Mouse (Mus musculus) kidney, embryonic 15.5 days (tissue): Measurements from ENCODE around the gene Cyp2d10. TPM values are rescaled to one million over a fixed set of nuclear protein-coding genes. Genes with fewer than 3 reads are reported as not detected.
"Not testable (repeated sequence)": the region's sequence is repeated elsewhere in the genome, so short reads cannot be mapped to it uniquely, and the experiment has no call there.

Experiments
- ATAC-seq: fragments of 200-750 bp; cut with Nextera tagmentation; replicated peaks from 2 replicates; pipeline ENCODE4 v1.8.0; 2017; ENCODE audit warnings: moderate TSS enrichment; ENCODE audit not compliant: low FRiP score
- H3K27ac ChIP-seq: fragments of 300-500 bp; sonication (generic); 2 replicates; pipeline ENCODE4 v1.5.1; 2015; ENCODE audit warnings: mild to moderate bottlenecking, inconsistent platforms
- H3K27me3 ChIP-seq: fragments of 300-500 bp; sonication (generic); 2 replicates; pipeline ENCODE4 v1.6.1; 2015; ENCODE audit warnings: inconsistent platforms
- H3K36me3 ChIP-seq: fragments of 300-500 bp; sonication (generic); 2 replicates; pipeline ENCODE4 v1.6.1; 2015; ENCODE audit warnings: inconsistent platforms
- H3K4me1 ChIP-seq: fragments of 300-500 bp; sonication (generic); 2 replicates; pipeline ENCODE4 v1.6.1; 2015; ENCODE audit warnings: inconsistent platforms
- H3K4me2 ChIP-seq: fragments of 300-500 bp; sonication (generic); 2 replicates; pipeline ENCODE4 v1.6.1; 2015; ENCODE audit warnings: moderate library complexity, mild to moderate bottlenecking, inconsistent platforms
- H3K4me3 ChIP-seq: fragments of 300-500 bp; sonication (generic); replicated peaks from 2 replicates; pipeline ENCODE4 v1.5.1; 2015; ENCODE audit warnings: mild to moderate bottlenecking, inconsistent platforms
- H3K9ac ChIP-seq: fragments of 300-500 bp; sonication (generic); 2 replicates; pipeline ENCODE4 v1.6.1; 2015; ENCODE audit warnings: mild to moderate bottlenecking, inconsistent platforms
- H3K9me3 ChIP-seq: fragments of 300-500 bp; sonication (generic); replicated peaks from 2 replicates; pipeline ENCODE4 v1.6.1; 2016; ENCODE audit warnings: inconsistent platforms
- WGBS: fragments of 180-500 bp; shearing (Covaris S2); methylation state at CpG from one replicate; pipeline ENCODE4 v1.1.7; 2015; ENCODE audit warnings: mixed read lengths; 5-methylcytosine and 5-hydroxymethylcytosine counted together
- polyA plus RNA-seq: library from polyadenylated mRNA; unstranded; fragments of >200 nt; fragmentation: Nextera tagmentation; extraction: Ambion mirVana; gene quantifications from 2 replicates; pipeline ENCODE4 v1.2.1, GENCODE M21; 2015

Cyp2d10 gene
- polyA plus RNA-seq = 0.27 and 0.49 TPM in 2 replicates

DNA sequence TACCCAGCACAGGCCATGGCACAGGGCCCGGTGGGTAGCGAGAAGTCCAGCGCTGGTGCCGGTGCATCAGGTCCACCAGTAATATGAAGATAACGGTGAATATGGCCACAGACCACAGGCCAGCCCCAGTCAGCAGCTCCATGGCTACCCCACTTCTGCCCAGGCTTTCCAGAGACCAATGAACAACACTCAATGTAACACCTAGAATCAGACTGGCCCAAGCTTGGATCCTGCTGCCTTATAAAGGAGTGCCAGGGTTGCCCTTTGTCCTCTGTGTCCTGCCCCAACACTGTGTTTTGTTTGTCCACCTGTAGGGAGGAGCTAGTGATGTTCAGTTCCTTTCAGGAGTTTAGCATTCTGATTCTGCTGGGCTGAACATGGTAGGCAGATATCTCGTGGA, at the start of gene Cyp2d10:
Cyp2d10 (minus strand) TSS at position 215 of the 400 bp plus-strand sequence.
- Histone ChIP-seq H3K27ac (no peak within 1 kb of the TSS), H3K36me3 (no peaks in the 10 kb centered on the region), H3K9me3 (no peaks in the 10 kb centered on the region), H3K4me1 (no peaks in the 10 kb centered on the region), H3K27me3 (no peaks in the 10 kb centered on the region), H3K4me3 (no peak within 1 kb of the TSS), H3K9ac (no peak within 1 kb of the TSS), H3K4me2 (no peak within 1 kb of the TSS)
- ATAC-seq = no peak
- 93% methylated on average over 6 of the region's 6 CpGs for WGBS

DNA sequence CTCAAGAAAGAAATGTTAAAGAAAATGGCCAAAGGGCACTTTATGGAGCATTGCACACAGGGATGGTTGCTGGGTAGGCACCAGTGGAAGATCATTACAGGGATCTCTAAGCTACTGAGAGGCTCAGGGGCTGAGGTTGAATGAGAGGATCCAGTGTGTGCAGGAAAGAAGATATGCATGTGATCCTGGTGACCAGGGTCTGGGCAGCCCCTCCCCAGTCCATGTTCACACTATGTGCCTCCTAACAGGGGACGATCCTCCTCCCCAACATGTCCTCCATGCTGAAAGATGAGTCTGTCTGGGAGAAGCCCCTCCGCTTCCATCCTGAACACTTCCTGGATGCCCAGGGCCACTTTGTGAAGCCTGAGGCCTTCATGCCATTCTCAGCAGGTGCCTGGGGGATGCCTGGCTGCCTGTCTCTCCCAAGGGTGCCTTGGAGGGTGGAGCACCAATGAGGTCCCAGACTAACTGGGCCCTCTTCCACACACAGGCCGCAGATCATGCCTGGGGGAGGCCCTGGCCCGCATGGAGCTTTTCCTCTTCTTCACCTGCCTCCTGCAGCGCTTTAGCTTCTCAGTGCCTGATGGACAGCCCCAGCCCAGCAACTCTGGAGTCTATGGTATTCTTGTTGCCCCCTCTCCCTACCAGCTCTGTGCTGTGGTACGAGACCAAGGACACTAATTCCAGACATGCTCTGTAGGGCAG, 49.2 kb upstream of the Cyp2d10 start:
- not testable (repeated sequence) for H3K27me3 ChIP-seq, H3K4me2 ChIP-seq, H3K36me3 ChIP-seq, H3K9me3 ChIP-seq, H3K27ac ChIP-seq, ATAC-seq, H3K4me3 ChIP-seq, H3K9ac ChIP-seq, H3K4me1 ChIP-seq
- WGBS = 94% methylated on average over 6 of the region's 6 CpGs

DNA sequence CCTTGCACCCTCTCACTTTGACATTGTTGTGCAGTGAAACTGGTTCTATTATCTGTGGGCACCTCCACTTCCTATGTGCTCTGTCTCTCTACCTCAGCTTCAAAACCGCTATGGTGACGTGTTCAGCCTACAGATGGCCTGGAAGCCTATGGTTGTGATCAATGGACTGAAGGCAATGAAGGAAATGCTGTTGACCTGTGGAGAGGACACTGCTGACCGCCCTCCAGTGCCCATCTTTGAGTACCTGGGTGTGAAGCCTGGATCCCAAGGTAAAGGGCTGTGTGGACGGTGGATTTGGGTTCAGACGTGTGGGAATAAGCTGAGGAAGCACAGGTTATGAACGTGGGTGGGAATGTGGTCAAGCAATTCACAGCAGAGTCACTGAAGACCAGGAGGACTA, 46.5 kb upstream of the Cyp2d10 start:
- H3K4me1 ChIP-seq, H3K27ac ChIP-seq, H3K4me2 ChIP-seq, H3K9ac ChIP-seq, H3K9me3 ChIP-seq, H3K4me3 ChIP-seq, H3K36me3 ChIP-seq, ATAC-seq, H3K27me3 ChIP-seq: not testable (repeated sequence)
- WGBS = 85% methylated on average over 6 of the region's 6 CpGs

DNA sequence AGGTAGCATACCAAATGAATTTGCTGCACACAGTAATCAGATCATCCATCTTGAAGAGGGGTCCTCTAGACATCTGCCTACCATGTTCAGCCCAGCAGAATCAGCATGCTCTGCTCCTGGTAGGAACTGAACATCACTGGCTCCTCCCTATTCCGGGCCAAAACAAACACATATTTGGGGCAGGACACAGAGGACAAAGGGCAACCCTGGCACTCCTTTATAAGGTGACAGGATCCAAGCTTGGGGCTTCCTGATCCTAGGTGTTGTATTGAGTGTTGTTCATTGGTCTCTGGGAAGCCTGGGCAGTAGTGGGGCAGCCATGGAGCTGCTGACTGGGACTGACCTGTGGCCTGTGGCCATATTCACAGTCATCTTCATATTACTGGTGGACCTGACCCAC, 45.1 kb upstream of the Cyp2d10 start:
- WGBS = 85% methylated on average over 1 of the region's 1 CpGs
- not testable (repeated sequence) for ATAC-seq, H3K4me1 ChIP-seq, H3K36me3 ChIP-seq, H3K4me2 ChIP-seq, H3K27me3 ChIP-seq, H3K4me3 ChIP-seq, H3K9ac ChIP-seq, H3K27ac ChIP-seq, H3K9me3 ChIP-seq

DNA sequence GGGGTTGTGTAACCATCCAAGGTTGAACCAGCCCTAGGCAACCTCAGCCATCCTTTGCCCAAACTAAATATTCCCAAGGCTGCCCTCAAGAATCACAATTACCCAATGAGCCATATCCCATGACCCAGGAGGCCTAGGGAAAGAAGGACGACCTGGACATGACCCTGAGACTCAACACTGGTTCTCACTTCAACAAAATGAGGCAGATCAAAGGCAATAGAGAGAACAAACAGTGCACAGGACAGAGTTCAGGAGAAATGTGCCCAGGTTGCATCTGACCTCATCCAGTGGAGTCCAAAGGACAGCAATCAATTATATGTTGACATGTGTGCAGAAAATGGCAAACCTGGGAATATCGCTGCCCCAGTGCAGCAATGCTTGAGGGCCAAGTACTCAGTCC, 43.0 kb upstream of the Cyp2d10 start:
- H3K9ac ChIP-seq, ATAC-seq, H3K36me3 ChIP-seq, H3K4me2 ChIP-seq, H3K27me3 ChIP-seq, H3K4me3 ChIP-seq, H3K27ac ChIP-seq, H3K4me1 ChIP-seq, H3K9me3 ChIP-seq: not testable (repeated sequence)
- 48% methylated on average over 2 of the region's 2 CpGs for WGBS

DNA sequence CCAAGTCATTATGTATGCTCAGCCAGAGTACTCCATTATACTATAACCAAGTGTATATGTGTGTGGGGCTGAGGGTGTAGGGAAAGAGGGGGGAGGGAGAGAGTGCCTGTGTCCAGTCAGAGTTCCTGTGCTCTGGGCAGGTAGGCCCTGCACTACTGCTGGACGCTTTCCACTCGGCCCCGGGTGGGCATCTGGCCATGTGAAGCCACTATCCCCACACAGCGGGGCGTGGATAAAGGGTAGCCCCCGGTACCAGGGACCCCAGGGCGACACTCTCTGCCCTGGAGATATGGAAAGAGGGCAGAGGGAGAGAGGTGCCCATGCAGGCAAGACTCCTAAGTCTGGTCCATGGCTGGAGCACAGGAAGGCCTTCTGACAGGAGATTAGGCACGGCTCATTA, 38.2 kb upstream of the Cyp2d10 start:
- Histone ChIP-seq H3K4me2 (no peak overlapping the region), H3K36me3 (no peaks in the 10 kb centered on the region), H3K4me1 (no peaks in the 10 kb centered on the region), H3K9me3 (no peaks in the 10 kb centered on the region), H3K27me3 (no peaks in the 10 kb centered on the region), H3K4me3 (no peak overlapping the region), H3K27ac (no peak overlapping the region), H3K9ac (no peak overlapping the region)
- 72% methylated on average over 8 of the region's 8 CpGs for WGBS
- no peak for ATAC-seq

DNA sequence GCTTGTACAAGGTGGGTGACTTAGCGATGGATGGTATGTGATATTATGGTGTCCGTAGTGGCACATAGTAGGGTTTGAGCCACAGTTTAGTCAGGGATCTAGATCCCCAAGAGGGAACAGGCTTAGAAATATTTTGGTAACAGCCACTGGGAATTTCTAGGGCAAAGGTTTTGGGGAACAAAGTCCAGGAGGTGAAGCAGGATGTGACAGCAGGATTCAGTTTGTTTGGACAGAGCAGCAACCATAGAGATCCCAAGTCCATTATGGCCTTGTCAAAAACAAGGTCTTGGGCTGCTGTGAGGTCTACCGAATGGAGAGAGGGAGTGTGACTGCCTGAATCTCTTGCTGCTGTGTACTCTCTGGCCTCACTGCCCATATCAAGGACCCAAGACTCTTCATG, 36.7 kb upstream of the Cyp2d10 start:
- WGBS = 91% methylated on average over 3 of the region's 3 CpGs
- Histone ChIP-seq H3K36me3 (no peaks in the 10 kb centered on the region), H3K27me3 (no peaks in the 10 kb centered on the region), H3K9me3 (no peaks in the 10 kb centered on the region), H3K9ac (no peak overlapping the region), H3K4me3 (no peak overlapping the region), H3K4me1 (no peaks in the 10 kb centered on the region), H3K4me2 (no peak overlapping the region), H3K27ac (no peak overlapping the region)
- ATAC-seq = no peak

DNA sequence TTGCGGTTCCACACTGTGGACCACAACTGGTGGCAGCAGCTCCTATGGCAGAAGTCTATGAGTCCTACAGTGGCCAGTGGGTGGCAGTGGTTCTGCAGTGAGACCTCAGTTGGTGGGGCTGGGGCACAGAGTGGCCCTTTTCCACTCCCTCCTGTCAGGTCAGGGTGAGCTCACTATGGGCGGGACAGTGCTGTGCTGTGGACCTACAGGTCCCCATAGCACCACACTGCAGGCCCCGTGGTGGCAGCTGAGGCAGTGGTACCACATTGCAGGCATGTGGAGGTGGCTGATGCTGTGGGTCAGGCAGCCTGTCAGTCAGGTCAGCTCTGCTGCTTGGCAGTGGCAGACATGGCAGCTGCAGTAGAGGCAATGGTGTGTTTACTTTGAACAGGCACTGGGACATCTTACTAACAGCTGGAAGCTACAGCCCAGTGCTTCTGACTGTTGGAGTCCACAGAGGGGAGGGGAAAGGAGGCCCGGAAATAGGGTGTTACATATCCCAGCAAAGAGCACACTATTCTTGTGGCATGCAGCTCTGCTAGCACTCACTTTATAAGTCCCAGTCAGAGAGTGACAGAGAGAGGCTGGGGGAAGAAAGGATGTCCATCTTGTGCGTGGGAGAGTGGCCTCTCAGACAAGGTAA, 31.1 kb upstream of the Cyp2d10 start:
- no peaks in the 10 kb centered on the region for H3K4me1 ChIP-seq
- no peak overlapping the region for H3K4me3 ChIP-seq
- 0 out of 2 replicates have a peak, but pooled peaks have one; percentile 40 for ATAC-seq
- no peaks in the 10 kb centered on the region for H3K36me3 ChIP-seq
- H3K9ac ChIP-seq = no peak overlapping the region
- H3K27me3 ChIP-seq = no peaks in the 10 kb centered on the region
- H3K27ac ChIP-seq = no peak overlapping the region
- WGBS = 58% methylated on average over 5 of the region's 5 CpGs
- no peak overlapping the region for H3K4me2 ChIP-seq
- 0 out of 2 replicates have a peak, but pooled peaks cover 4% of the 10 kb centered on the region for H3K9me3 ChIP-seq

DNA sequence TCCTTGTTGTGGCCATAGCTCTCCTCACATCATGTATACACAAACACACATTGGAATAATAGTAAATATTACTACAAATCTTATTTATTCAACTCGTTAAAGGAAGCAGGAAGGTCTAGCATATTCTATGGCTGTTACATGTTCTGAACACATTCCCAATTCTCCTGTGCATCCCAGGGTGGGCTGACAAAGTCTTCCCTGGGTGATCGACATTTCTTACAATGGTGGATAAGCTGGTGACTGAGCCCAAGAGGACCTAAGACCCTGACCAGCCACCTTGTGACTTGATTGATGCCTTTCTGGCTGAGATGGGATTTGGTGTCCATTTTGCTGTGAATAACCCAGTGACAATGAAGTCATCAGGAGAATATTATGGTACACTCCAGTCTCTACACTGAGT, 28.6 kb upstream of the Cyp2d10 start:
- no peak overlapping the region for H3K4me2 ChIP-seq
- no peaks in the 10 kb centered on the region for H3K4me1 ChIP-seq
- no peak overlapping the region for H3K27ac ChIP-seq
- no peaks in the 10 kb centered on the region for H3K27me3 ChIP-seq
- no peak overlapping the region for H3K4me3 ChIP-seq
- 87% methylated on average over 2 of the region's 2 CpGs for WGBS
- H3K36me3 ChIP-seq = no peaks in the 10 kb centered on the region
- H3K9me3 ChIP-seq = 0 out of 2 replicates have a peak, but pooled peaks cover 10% of the 10 kb centered on the region
- ATAC-seq = no peak
- no peak overlapping the region for H3K9ac ChIP-seq

DNA sequence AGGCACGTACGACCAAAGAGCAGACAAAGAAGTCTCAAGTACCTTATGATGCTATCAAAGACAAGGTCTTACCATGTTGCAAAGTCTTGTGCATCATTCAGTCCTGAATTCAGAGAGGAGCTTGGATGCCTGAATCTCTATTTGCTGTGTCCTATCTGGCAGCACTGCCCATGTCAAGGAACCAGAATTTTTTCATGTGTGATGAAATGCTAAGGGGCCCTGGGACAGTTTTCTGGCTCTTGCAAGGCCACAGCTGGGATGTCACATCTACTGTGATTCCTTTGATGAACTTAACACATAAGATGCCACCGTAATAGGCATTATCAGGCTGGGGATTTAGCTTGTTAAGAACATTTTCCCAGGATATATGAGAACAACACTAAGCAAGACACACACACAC, 28.0 kb upstream of the Cyp2d10 start:
- Histone ChIP-seq H3K9ac (no peak overlapping the region), H3K36me3 (no peaks in the 10 kb centered on the region), H3K4me1 (no peaks in the 10 kb centered on the region), H3K9me3 (0 out of 2 replicates have a peak, but pooled peaks cover 10% of the 10 kb centered on the region), H3K27me3 (no peaks in the 10 kb centered on the region), H3K4me3 (no peak overlapping the region), H3K27ac (no peak overlapping the region), H3K4me2 (no peak overlapping the region)
- 90% methylated on average over 3 of the region's 3 CpGs for WGBS
- no peak for ATAC-seq

DNA sequence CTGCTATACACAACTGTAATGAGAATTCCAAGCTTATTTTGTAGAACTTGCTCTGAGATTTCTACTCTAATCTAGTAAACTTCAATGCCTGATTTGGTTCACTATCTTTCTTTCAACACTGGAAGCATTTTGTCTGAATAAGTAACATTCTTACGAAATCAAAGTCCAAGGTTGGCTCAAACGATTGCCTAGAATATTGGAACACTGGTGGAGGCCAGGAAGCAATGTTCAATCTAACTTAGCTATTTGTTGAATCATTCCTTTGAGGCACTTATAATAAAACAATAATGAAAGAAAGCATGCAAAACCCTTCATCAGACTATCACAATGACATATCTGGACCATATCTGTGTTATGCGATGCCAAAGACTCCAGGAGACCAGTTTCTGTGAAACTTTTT, 27.5 kb upstream of the Cyp2d10 start:
- Histone ChIP-seq H3K4me2 (no peak overlapping the region), H3K9ac (no peak overlapping the region), H3K27ac (no peak overlapping the region), H3K27me3 (no peaks in the 10 kb centered on the region), H3K4me3 (no peak overlapping the region), H3K9me3 (0 out of 2 replicates have a peak, but pooled peaks cover 10% of the 10 kb centered on the region), H3K36me3 (no peaks in the 10 kb centered on the region), H3K4me1 (no peaks in the 10 kb centered on the region)
- no peak for ATAC-seq
- 92% methylated on average over 3 of the region's 3 CpGs for WGBS

DNA sequence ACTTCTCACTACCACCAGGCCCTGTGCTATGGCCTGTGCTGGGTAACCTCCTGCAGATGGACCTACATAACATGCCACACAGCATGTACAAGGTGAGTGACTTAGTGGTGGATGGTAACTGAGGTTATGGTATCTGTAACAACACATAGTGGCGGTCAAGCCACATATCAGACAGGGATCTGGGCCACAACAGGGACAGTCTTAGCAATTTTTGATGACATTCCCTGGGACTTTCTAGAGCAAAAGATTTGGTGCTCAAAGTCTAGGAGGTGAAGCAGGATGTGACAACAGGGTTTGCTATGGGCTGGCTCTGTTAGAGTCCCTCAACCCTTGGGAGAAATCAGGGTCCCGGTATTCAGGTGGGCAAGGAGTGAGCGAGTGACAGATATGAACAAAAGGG, 26.6 kb upstream of the Cyp2d10 start:
- H3K27ac ChIP-seq = no peak overlapping the region
- ATAC-seq = no peak
- H3K27me3 ChIP-seq = no peaks in the 10 kb centered on the region
- H3K4me2 ChIP-seq = no peak overlapping the region
- H3K9ac ChIP-seq = no peak overlapping the region
- H3K4me1 ChIP-seq = no peaks in the 10 kb centered on the region
- WGBS = 97% methylated on average over 3 of the region's 3 CpGs
- no peak overlapping the region for H3K4me3 ChIP-seq
- 0 out of 2 replicates have a peak, but pooled peaks cover 10% of the 10 kb centered on the region for H3K9me3 ChIP-seq
- no peaks in the 10 kb centered on the region for H3K36me3 ChIP-seq
